Mouse (Mus musculus): ENCODE results near the gene Card14. TPM values are rescaled to one million over a fixed set of nuclear protein-coding genes. Genes with fewer than 3 reads are reported as not detected.
A peak's percentile ranks its signal among the peaks of the same experiment; 100 is the strongest.

Card14 gene
- polyA plus RNA-seq, 1 experiment from 2014 or later: not detected

DNA sequence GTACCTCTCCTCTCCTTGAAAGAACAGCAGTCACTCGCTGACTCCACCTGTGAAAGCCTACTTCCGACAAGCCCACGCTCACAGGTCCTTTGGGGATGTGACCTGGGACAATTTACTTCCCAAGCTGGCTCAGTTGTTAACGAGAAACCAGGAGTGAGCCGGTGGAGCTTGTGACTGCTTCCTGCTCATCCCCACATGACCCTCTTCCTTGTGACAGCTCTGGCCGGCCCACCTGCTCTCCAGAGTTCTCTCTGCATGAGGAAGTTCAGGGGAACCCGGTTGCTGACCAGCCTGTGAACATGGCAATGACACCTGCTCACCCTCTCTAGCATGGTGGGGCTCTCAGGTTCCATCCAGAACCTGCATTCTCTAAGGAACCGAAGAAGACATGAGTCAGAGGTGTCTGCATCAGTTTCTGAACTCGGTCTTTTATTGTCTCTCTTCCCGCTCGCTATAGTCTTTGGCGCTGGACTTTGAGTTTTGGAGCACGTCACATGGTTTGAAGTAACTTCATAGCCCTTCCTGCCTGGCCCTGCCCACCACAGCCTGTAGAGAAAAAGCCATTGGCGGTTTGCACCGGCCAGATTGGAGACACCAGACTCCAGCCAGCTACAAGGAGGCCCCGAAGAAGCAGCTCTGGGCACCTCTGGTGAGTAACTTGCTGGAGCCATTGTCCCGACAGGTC is 6.8 kb downstream of the Card14 start:
- no peaks in the 10 kb centered on the region for H3K36me3 ChIP-seq (ENCODE audit: control insufficient read depth, insufficient read depth, low read length)
- DNase-seq (ENCODE audit: low spot score, missing footprints): no peak
- no peak overlapping the region for H3K4me2 ChIP-seq
- ATAC-seq (ENCODE audit: low FRiP score): no peak
- WGBS: 84% methylated on average over 17 of the region's 17 CpGs
- H3K9ac ChIP-seq (ENCODE audit: low read length): no peak overlapping the region
- no peaks in the 10 kb centered on the region for H3K9me3 ChIP-seq (ENCODE audit: control insufficient read depth, low read length)
- no peaks in the 10 kb centered on the region for H3K4me1 ChIP-seq (ENCODE audit: control insufficient read depth, insufficient read depth, low read length)
- no peaks in the 10 kb centered on the region for H3K27me3 ChIP-seq (ENCODE audit: control insufficient read depth, insufficient read depth, low read length)
- H3K4me3 ChIP-seq (ENCODE audit: low read depth, low read length): no peak overlapping the region
- no peak overlapping the region for H3K27ac ChIP-seq (ENCODE audit: low read depth, low read length)

DNA sequence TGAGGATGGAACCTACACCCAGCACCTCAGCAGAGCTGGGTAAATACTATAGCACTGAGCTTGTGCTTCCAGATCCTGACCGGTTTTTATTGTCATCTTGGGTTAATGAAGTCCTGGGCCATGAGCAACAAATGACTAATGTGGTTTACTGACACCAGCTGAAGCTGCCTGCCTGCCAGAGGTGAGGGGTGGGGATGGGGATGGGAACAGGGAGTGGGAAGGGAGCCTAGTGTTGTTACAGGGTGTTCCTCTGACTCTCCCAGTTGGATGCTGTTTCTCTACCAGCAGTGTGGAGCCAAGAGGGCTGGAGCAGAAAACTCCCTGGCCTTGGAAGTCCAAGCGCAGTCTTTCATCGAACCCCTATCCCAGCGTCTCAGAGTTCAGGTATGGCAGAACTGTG is 9.2 kb downstream of the Card14 start:
- H3K36me3 ChIP-seq (ENCODE audit: control insufficient read depth, insufficient read depth, low read length): no peaks in the 10 kb centered on the region
- H3K9me3 ChIP-seq (ENCODE audit: control insufficient read depth, low read length): no peaks in the 10 kb centered on the region
- H3K27me3 ChIP-seq (ENCODE audit: control insufficient read depth, insufficient read depth, low read length): no peaks in the 10 kb centered on the region
- H3K4me3 ChIP-seq (ENCODE audit: low read depth, low read length): no peak overlapping the region
- H3K4me2 ChIP-seq: no peak overlapping the region
- no peak overlapping the region for H3K27ac ChIP-seq (ENCODE audit: low read depth, low read length)
- WGBS: 88% methylated on average over 4 of the region's 4 CpGs
- H3K4me1 ChIP-seq (ENCODE audit: control insufficient read depth, insufficient read depth, low read length): no peaks in the 10 kb centered on the region
- H3K9ac ChIP-seq (ENCODE audit: low read length): no peak overlapping the region
- ATAC-seq (ENCODE audit: low FRiP score) (no peak), DNase-seq (ENCODE audit: low spot score, missing footprints) (no peak)

GRCm38 (mm10) chr11:119322521-119322920 is 15.0 kb downstream of the Card14 start:
- H3K4me1 ChIP-seq (ENCODE audit: control insufficient read depth, insufficient read depth, low read length): no peaks in the 10 kb centered on the region
- no peaks in the 10 kb centered on the region for H3K36me3 ChIP-seq (ENCODE audit: control insufficient read depth, insufficient read depth, low read length)
- DNase-seq (ENCODE audit: low spot score, missing footprints) (no peak), ATAC-seq (ENCODE audit: low FRiP score) (no peak)
- 82% methylated on average over 13 of the region's 13 CpGs for WGBS
- no peak overlapping the region for H3K4me2 ChIP-seq
- no peak overlapping the region for H3K9ac ChIP-seq (ENCODE audit: low read length)
- H3K27me3 ChIP-seq (ENCODE audit: control insufficient read depth, insufficient read depth, low read length): no peaks in the 10 kb centered on the region
- no peak overlapping the region for H3K4me3 ChIP-seq (ENCODE audit: low read depth, low read length)
- peaks cover 3% of the 10 kb centered on the region; the same call in 1 of the 2 replicates for H3K9me3 ChIP-seq (ENCODE audit: control insufficient read depth, low read length)
- H3K27ac ChIP-seq (ENCODE audit: low read depth, low read length): no peak overlapping the region

- H3K4me1 ChIP-seq (ENCODE audit: control insufficient read depth, insufficient read depth, low read length): no peaks in the 10 kb centered on the region
- DNase-seq (ENCODE audit: low spot score, missing footprints) (no peak), ATAC-seq (ENCODE audit: low FRiP score) (no peak)
- H3K9me3 ChIP-seq (ENCODE audit: control insufficient read depth, low read length): peaks cover 3% of the 10 kb centered on the region; the same call in 1 of the 2 replicates
- 75% methylated on average over 1 of the region's 1 CpGs for WGBS
- no peak overlapping the region for H3K9ac ChIP-seq (ENCODE audit: low read length)
- H3K36me3 ChIP-seq (ENCODE audit: control insufficient read depth, insufficient read depth, low read length): no peaks in the 10 kb centered on the region
- no peak overlapping the region for H3K4me3 ChIP-seq (ENCODE audit: low read depth, low read length)
- H3K27ac ChIP-seq (ENCODE audit: low read depth, low read length): no peak overlapping the region
- no peak overlapping the region for H3K4me2 ChIP-seq
- H3K27me3 ChIP-seq (ENCODE audit: control insufficient read depth, insufficient read depth, low read length): no peaks in the 10 kb centered on the region
These were observed 17.5 kb downstream of the Card14 start for GRCm38 (mm10) chr11:119325068-119325467.

GRCm38 (mm10) chr11:119330592-119330991 is 23.0 kb downstream of the Card14 start:
- Histone ChIP-seq H3K36me3 (ENCODE audit: control insufficient read depth, insufficient read depth, low read length) (no peaks in the 10 kb centered on the region), H3K27ac (ENCODE audit: low read depth, low read length) (no peak overlapping the region), H3K4me1 (ENCODE audit: control insufficient read depth, insufficient read depth, low read length) (no peaks in the 10 kb centered on the region), H3K27me3 (ENCODE audit: control insufficient read depth, insufficient read depth, low read length) (no peaks in the 10 kb centered on the region; the same call in 1 of the 2 replicates), H3K9me3 (ENCODE audit: control insufficient read depth, low read length) (no peaks in the 10 kb centered on the region), H3K9ac (ENCODE audit: low read length) (no peak overlapping the region), H3K4me3 (ENCODE audit: low read depth, low read length) (no peak overlapping the region), H3K4me2 (no peak overlapping the region)
- ATAC-seq (ENCODE audit: low FRiP score) (no peak), DNase-seq (ENCODE audit: low spot score, missing footprints) (no peak)
- WGBS: 66% methylated on average over 4 of the region's 4 CpGs

- 52% methylated on average over 3 of the region's 3 CpGs for WGBS
- no peak for DNase-seq (ENCODE audit: low spot score, missing footprints)
These were observed 24.4 kb downstream of the Card14 start for GRCm38 (mm10) chr11:119331970-119332369.

GRCm38 (mm10) chr11:119338271-119339059 is 30.9 kb downstream of the Card14 start:
- DNase-seq (ENCODE audit: low spot score, missing footprints): no peak
- Histone ChIP-seq H3K36me3 (ENCODE audit: control insufficient read depth, insufficient read depth, low read length) (no peaks in the 10 kb centered on the region), H3K4me3 (ENCODE audit: low read depth, low read length) (no peak overlapping the region), H3K27me3 (ENCODE audit: control insufficient read depth, insufficient read depth, low read length) (no peaks in the 10 kb centered on the region; the same call in 1 of the 2 replicates), H3K4me1 (ENCODE audit: control insufficient read depth, insufficient read depth, low read length) (no peaks in the 10 kb centered on the region), H3K9me3 (ENCODE audit: control insufficient read depth, low read length) (no peaks in the 10 kb centered on the region), H3K27ac (ENCODE audit: low read depth, low read length) (no peak overlapping the region), H3K9ac (ENCODE audit: low read length) (no peak overlapping the region), H3K4me2 (no peak overlapping the region)
- ATAC-seq (ENCODE audit: low FRiP score): no peak
- WGBS: 84% methylated on average over 10 of the region's 10 CpGs

More at GRCm38 (mm10) chr11:119331970-119332369, 24.4 kb downstream of the Card14 start:
- no peaks in the 10 kb centered on the region for H3K9me3 ChIP-seq (ENCODE audit: control insufficient read depth, low read length)
- ATAC-seq (ENCODE audit: low FRiP score): no peak
- no peak overlapping the region for H3K4me3 ChIP-seq (ENCODE audit: low read depth, low read length)
- H3K27me3 ChIP-seq (ENCODE audit: control insufficient read depth, insufficient read depth, low read length): no peaks in the 10 kb centered on the region; the same call in 1 of the 2 replicates
- H3K4me2 ChIP-seq: no peak overlapping the region
- no peak overlapping the region for H3K27ac ChIP-seq (ENCODE audit: low read depth, low read length)
- no peaks in the 10 kb centered on the region for H3K4me1 ChIP-seq (ENCODE audit: control insufficient read depth, insufficient read depth, low read length)
- H3K36me3 ChIP-seq (ENCODE audit: control insufficient read depth, insufficient read depth, low read length): no peaks in the 10 kb centered on the region
- no peak overlapping the region for H3K9ac ChIP-seq (ENCODE audit: low read length)

DNA sequence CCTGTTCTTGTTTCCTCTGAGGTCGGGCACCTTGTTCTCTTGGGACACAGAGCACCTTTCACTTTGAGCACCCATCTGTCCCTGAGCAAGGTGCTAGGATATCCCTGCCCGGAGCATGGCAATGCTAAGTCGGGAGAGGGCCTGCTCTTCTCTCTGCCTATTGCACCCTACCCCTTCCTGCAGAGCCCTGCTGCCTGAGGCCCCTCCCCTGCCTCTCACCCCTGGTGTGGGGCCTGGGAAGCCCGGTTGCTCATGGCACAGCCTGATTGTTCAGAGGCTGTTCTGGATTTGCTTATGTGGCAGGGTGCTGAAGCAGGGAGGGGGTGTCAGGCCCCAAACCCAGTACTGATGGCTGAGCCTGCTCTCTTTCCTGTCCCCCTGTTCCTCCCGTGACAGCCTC is 31.6 kb downstream of the Card14 start:
- no peak overlapping the region for H3K4me3 ChIP-seq (ENCODE audit: low read depth, low read length)
- H3K27ac ChIP-seq (ENCODE audit: low read depth, low read length): no peak overlapping the region
- 55% methylated on average over 5 of the region's 5 CpGs for WGBS
- no peaks in the 10 kb centered on the region for H3K4me1 ChIP-seq (ENCODE audit: control insufficient read depth, insufficient read depth, low read length)
- no peaks in the 10 kb centered on the region for H3K36me3 ChIP-seq (ENCODE audit: control insufficient read depth, insufficient read depth, low read length)
- H3K9me3 ChIP-seq (ENCODE audit: control insufficient read depth, low read length): no peaks in the 10 kb centered on the region
- H3K9ac ChIP-seq (ENCODE audit: low read length): no peak overlapping the region
- ATAC-seq (ENCODE audit: low FRiP score): no peak
- DNase-seq (ENCODE audit: low spot score, missing footprints): no peak
- no peaks in the 10 kb centered on the region for H3K27me3 ChIP-seq (ENCODE audit: control insufficient read depth, insufficient read depth, low read length)
- H3K4me2 ChIP-seq: no peak overlapping the region

DNA sequence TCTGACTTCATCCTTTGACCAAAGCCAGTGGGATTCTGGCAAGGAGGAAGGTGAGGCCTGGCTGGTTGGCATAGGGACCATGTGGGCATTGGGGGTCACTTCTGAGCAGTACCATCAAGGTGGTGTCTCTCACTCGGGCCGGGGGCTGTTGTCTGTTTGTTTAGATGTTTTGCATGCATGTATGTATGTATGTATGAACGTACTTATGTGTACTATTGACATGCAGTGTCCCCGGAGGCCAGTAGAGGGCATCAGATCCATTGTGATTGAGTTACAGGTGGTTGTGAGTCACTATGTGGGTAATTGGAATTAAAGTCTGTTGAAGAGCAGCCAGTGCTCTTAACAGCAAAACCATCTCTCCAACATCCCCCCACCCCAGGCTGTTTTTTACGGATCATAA is 32.1 kb downstream of the Card14 start:
- no peak overlapping the region for H3K9ac ChIP-seq (ENCODE audit: low read length)
- H3K27me3 ChIP-seq (ENCODE audit: control insufficient read depth, insufficient read depth, low read length): no peaks in the 10 kb centered on the region

More for the DNA sequence above, 32.1 kb downstream of the Card14 start:
- H3K36me3 ChIP-seq (ENCODE audit: control insufficient read depth, insufficient read depth, low read length): no peaks in the 10 kb centered on the region
- peak; percentile 98 for DNase-seq (ENCODE audit: low spot score, missing footprints)
- no peaks in the 10 kb centered on the region for H3K9me3 ChIP-seq (ENCODE audit: control insufficient read depth, low read length)
- H3K27ac ChIP-seq (ENCODE audit: low read depth, low read length): no peak overlapping the region
- H3K4me3 ChIP-seq (ENCODE audit: low read depth, low read length): no peak overlapping the region
- no peak overlapping the region for H3K4me2 ChIP-seq
- 10% methylated on average over 5 of the region's 5 CpGs for WGBS
- no peaks in the 10 kb centered on the region for H3K4me1 ChIP-seq (ENCODE audit: control insufficient read depth, insufficient read depth, low read length)
- no peak for ATAC-seq (ENCODE audit: low FRiP score)
